Mouse (Mus musculus) heart, embryonic 13.5 days (tissue): ENCODE results near the gene Zmiz1. TPM values are rescaled to one million over a fixed set of nuclear protein-coding genes. Genes with fewer than 3 reads are reported as not detected.

Experiments used
- ATAC-seq: fragments of 200-750 bp; cut with Nextera tagmentation; 2 replicates; pipeline ENCODE4 v1.8.0; 2017; ENCODE audit warnings: moderate TSS enrichment; ENCODE audit not compliant: insufficient number of reproducible peaks, low FRiP score, low TSS enrichment; ENCODE audit errors: extremely low read depth
- H3K27ac ChIP-seq: fragments of 300-500 bp; sonication (generic); replicated peaks from 2 replicates; pipeline ENCODE4 v1.5.1; 2015; ENCODE audit warnings: moderate library complexity, mild to moderate bottlenecking, inconsistent platforms
- H3K27me3 ChIP-seq: fragments of 300-500 bp; sonication (generic); replicated peaks from 2 replicates; pipeline ENCODE4 v1.6.1; 2015; ENCODE audit warnings: mild to moderate bottlenecking, inconsistent platforms
- H3K36me3 ChIP-seq: fragments of 300-500 bp; sonication (generic); 2 replicates; pipeline ENCODE4 v1.6.1; 2015; ENCODE audit warnings: mild to moderate bottlenecking, inconsistent platforms
- H3K4me1 ChIP-seq: fragments of 300-500 bp; sonication (generic); 2 replicates; pipeline ENCODE4 v1.6.1; 2015; ENCODE audit warnings: inconsistent platforms
- H3K4me2 ChIP-seq: fragments of 300-500 bp; sonication (generic); 2 replicates; pipeline ENCODE4 v1.6.1; 2015; ENCODE audit warnings: inconsistent platforms, mild to moderate bottlenecking, moderate library complexity
- H3K4me3 ChIP-seq: fragments of 300-500 bp; sonication (generic); 2 replicates; pipeline ENCODE4 v1.5.1; 2015; ENCODE audit warnings: moderate library complexity, mild to moderate bottlenecking, inconsistent platforms
- H3K9ac ChIP-seq: fragments of 300-500 bp; sonication (generic); 2 replicates; pipeline ENCODE4 v1.6.1; 2015; ENCODE audit warnings: inconsistent platforms, mild to moderate bottlenecking, moderate library complexity
- H3K9me3 ChIP-seq: fragments of 300-500 bp; sonication (generic); 2 replicates; pipeline ENCODE4 v1.6.1; 2016; ENCODE audit warnings: inconsistent platforms
- WGBS: fragments of 180-500 bp; shearing (Covaris S2); methylation state at CpG from one replicate; pipeline ENCODE4 v1.1.7; 2015; ENCODE audit warnings: mixed read lengths; 5-methylcytosine and 5-hydroxymethylcytosine counted together
- polyA plus RNA-seq: library from polyadenylated mRNA; unstranded; fragments of >200 nt; fragmentation: Nextera tagmentation; extraction: Ambion mirVana; gene quantifications from 2 replicates; pipeline ENCODE4 v1.2.1, GENCODE M21; 2015

The Zmiz1 gene
- polyA plus RNA-seq, 1 experiment from 2014 or later, result 25.7 TPM

- Histone ChIP-seq H3K4me3 (no peak overlapping the region), H3K9ac (no peak overlapping the region), H3K27ac (no peak overlapping the region), H3K9me3 (no peaks in the 10 kb centered on the region), H3K27me3 (no peaks in the 10 kb centered on the region), H3K4me2 (no peak overlapping the region), H3K36me3 (peaks cover 22% of the 10 kb centered on the region), H3K4me1 (peaks cover 62% of the 10 kb centered on the region)
- ATAC-seq, result no peak
- 84% methylated on average over 2 of the region's 2 CpGs for WGBS
Measured at GRCm38 (mm10) chr14:25553382-25553781, 94.4 kb downstream of the Zmiz1 start.

DNA sequence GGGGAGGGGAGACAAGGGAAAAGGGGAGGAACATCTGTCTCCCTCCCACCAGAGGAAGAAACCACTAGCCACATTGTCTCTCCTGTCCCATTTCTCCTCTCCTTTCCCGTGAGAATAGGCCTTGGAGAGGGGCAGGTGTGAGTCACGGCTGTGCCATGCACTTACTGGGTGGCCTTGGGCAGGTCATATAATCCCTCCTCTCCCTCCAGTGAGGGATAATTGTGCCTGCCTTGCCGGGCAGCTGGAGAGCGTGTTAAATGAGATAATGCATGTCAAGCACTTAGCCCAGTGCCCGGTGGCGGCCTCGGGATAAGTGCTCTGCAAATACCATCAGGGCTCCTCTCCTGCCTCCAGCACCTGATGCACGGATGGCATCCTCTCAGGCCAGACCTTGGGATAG lies 95.8 kb downstream of the Zmiz1 start:
- peaks cover 23% of the 10 kb centered on the region for H3K36me3 ChIP-seq
- 19% methylated on average over 8 of the region's 8 CpGs for WGBS
- H3K9ac ChIP-seq, result peak overlapping the region; percentile 50; the same call in 1 of the 2 replicates
- H3K27me3 ChIP-seq, result no peaks in the 10 kb centered on the region
- H3K4me3 ChIP-seq, result no peak overlapping the region
- H3K4me2 ChIP-seq, result no peak overlapping the region
- H3K4me1 ChIP-seq, result peaks cover 66% of the 10 kb centered on the region
- peak overlapping the region; percentile 68; the same call in 1 of the 2 replicates for H3K27ac ChIP-seq
- ATAC-seq, result no peak
- H3K9me3 ChIP-seq, result no peaks in the 10 kb centered on the region

- H3K36me3 ChIP-seq, result peaks cover 24% of the 10 kb centered on the region
- peak overlapping the region; percentile 68; the same call in 1 of the 2 replicates for H3K27ac ChIP-seq
- H3K27me3 ChIP-seq, result no peaks in the 10 kb centered on the region
- no peak overlapping the region for H3K4me2 ChIP-seq
- no peaks in the 10 kb centered on the region for H3K9me3 ChIP-seq
- WGBS, result 40% methylated on average over 10 of the region's 10 CpGs
- H3K4me1 ChIP-seq, result peaks cover 72% of the 10 kb centered on the region
- no peak for ATAC-seq
- H3K9ac ChIP-seq, result peak overlapping the region; percentile 56
- H3K4me3 ChIP-seq, result no peak overlapping the region
Measured at GRCm38 (mm10) chr14:25555291-25555781, 96.4 kb downstream of the Zmiz1 start.

DNA sequence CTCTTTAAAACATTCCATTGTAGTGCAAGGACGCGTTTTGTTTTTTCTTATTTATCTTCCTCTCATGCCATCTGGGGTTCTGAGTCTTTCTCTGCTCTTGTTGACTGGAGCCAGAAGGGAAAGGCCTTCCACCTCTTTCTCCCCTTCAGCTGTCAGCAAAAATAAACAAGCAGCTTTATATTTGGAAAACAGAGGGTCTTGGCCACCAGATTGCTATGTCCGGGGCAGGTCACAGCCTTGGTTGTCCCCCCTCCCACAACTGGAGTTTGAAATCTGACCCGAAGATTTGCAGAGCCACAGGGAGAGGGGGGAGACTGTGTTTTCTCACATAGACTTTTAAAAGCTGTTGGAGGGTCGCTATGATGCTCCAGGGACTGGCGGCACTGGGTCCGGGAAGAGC lies 96.9 kb downstream of the Zmiz1 start:
- Histone ChIP-seq H3K4me3 (no peak overlapping the region), H3K4me1 (peaks cover 77% of the 10 kb centered on the region), H3K9me3 (no peaks in the 10 kb centered on the region), H3K36me3 (peaks cover 24% of the 10 kb centered on the region), H3K27ac (peak overlapping the region; percentile 68; the same call in 1 of the 2 replicates), H3K4me2 (no peak overlapping the region), H3K27me3 (no peaks in the 10 kb centered on the region), H3K9ac (peak overlapping the region; percentile 56)
- WGBS, result 27% methylated on average over 7 of the region's 7 CpGs
- no peak for ATAC-seq

DNA sequence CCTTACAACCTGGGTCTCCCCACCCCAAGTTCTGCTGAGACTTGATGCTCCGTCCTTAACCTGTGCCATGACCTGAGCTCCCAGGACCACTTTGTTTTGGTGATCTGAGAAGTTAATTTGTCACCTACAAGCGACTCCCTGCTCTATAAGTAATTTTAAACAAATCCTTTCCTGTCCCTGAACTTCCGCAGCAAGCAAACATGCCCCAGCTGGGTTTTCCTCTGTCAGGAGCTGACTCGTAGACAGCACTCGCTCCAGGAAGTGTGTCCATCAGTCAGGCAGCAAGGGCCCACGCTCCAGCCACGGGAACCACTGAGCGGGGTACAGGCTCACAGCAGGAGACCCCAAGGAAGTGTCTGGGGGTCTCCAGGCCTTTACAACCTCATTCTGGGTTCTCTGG lies 98.0 kb downstream of the Zmiz1 start:
- no peak overlapping the region for H3K4me2 ChIP-seq
- H3K9me3 ChIP-seq, result no peaks in the 10 kb centered on the region
- H3K4me3 ChIP-seq, result no peak overlapping the region
- H3K27me3 ChIP-seq, result no peaks in the 10 kb centered on the region
- 43% methylated on average over 8 of the region's 8 CpGs for WGBS
- H3K9ac ChIP-seq, result no peak overlapping the region
- H3K4me1 ChIP-seq, result peaks cover 80% of the 10 kb centered on the region
- ATAC-seq, result no peak
- peaks cover 24% of the 10 kb centered on the region for H3K36me3 ChIP-seq
- peak overlapping the region; percentile 68 for H3K27ac ChIP-seq

- H3K4me1 ChIP-seq, result peaks cover 92% of the 10 kb centered on the region
- 94% methylated on average over 1 of the region's 1 CpGs for WGBS
Measured at GRCm38 (mm10) chr14:25558479-25558878, 99.5 kb downstream of the Zmiz1 start.

GRCm38 (mm10) chr14:25559907-25560306 lies 100.9 kb downstream of the Zmiz1 start:
- Histone ChIP-seq H3K9ac (peak overlapping the region; percentile 38; the same call in 1 of the 2 replicates), H3K4me2 (no peak overlapping the region), H3K27me3 (no peaks in the 10 kb centered on the region), H3K27ac (peak overlapping the region; percentile 49), H3K9me3 (no peaks in the 10 kb centered on the region), H3K4me3 (no peak overlapping the region), H3K4me1 (peaks cover 86% of the 10 kb centered on the region), H3K36me3 (peaks cover 29% of the 10 kb centered on the region)
- ATAC-seq, result no peak
- 40% methylated on average over 5 of the region's 5 CpGs for WGBS

More at GRCm38 (mm10) chr14:25558479-25558878, 99.5 kb downstream of the Zmiz1 start:
- no peak for ATAC-seq
- Histone ChIP-seq H3K27me3 (no peaks in the 10 kb centered on the region), H3K9me3 (no peaks in the 10 kb centered on the region), H3K4me2 (no peak overlapping the region), H3K36me3 (peaks cover 27% of the 10 kb centered on the region), H3K4me3 (no peak overlapping the region), H3K27ac (0 out of 2 replicates have a peak overlapping the region, but pooled peaks have one; percentile 13), H3K9ac (no peak overlapping the region; the same call in 1 of the 2 replicates)

- no peak overlapping the region for H3K9ac ChIP-seq
- H3K27ac ChIP-seq, result no peak overlapping the region
- no peak overlapping the region for H3K4me3 ChIP-seq
- H3K27me3 ChIP-seq, result no peaks in the 10 kb centered on the region
- no peak for ATAC-seq
- WGBS, result 93% methylated on average over 3 of the region's 3 CpGs
- no peak overlapping the region for H3K4me2 ChIP-seq
- H3K4me1 ChIP-seq, result peaks cover 86% of the 10 kb centered on the region
- peaks cover 29% of the 10 kb centered on the region for H3K36me3 ChIP-seq
- H3K9me3 ChIP-seq, result no peaks in the 10 kb centered on the region
Measured at GRCm38 (mm10) chr14:25560841-25561240, 101.9 kb downstream of the Zmiz1 start.

GRCm38 (mm10) chr14:25561716-25562115 lies 102.7 kb downstream of the Zmiz1 start:
- 10% methylated on average over 1 of the region's 1 CpGs for WGBS
- H3K27me3 ChIP-seq, result no peaks in the 10 kb centered on the region
- no peak overlapping the region for H3K4me2 ChIP-seq
- peak overlapping the region; percentile 80 for H3K27ac ChIP-seq
- peaks cover 30% of the 10 kb centered on the region for H3K36me3 ChIP-seq
- H3K4me3 ChIP-seq, result no peak overlapping the region
- H3K9me3 ChIP-seq, result no peaks in the 10 kb centered on the region
- H3K9ac ChIP-seq, result peak overlapping the region; percentile 67
- peaks cover 83% of the 10 kb centered on the region for H3K4me1 ChIP-seq
- no peak for ATAC-seq

GRCm38 (mm10) chr14:25562447-25562846 lies 103.5 kb downstream of the Zmiz1 start:
- H3K9ac ChIP-seq, result peak overlapping the region; percentile 67

GRCm38 (mm10) chr14:25562909-25563308 lies 103.9 kb downstream of the Zmiz1 start:
- Histone ChIP-seq H3K4me2 (no peak overlapping the region), H3K4me3 (no peak overlapping the region), H3K27me3 (no peaks in the 10 kb centered on the region), H3K4me1 (peaks cover 81% of the 10 kb centered on the region), H3K27ac (peak overlapping the region; percentile 80), H3K9me3 (no peaks in the 10 kb centered on the region), H3K36me3 (peaks cover 33% of the 10 kb centered on the region), H3K9ac (0 out of 2 replicates have a peak overlapping the region, but pooled peaks have one; percentile 67)
- 61% methylated on average over 7 of the region's 7 CpGs for WGBS
- ATAC-seq, result no peak

More at GRCm38 (mm10) chr14:25562447-25562846, 103.5 kb downstream of the Zmiz1 start:
- H3K36me3 ChIP-seq, result peaks cover 34% of the 10 kb centered on the region
- peaks cover 81% of the 10 kb centered on the region for H3K4me1 ChIP-seq
- no peak overlapping the region for H3K4me3 ChIP-seq
- 65% methylated on average over 4 of the region's 4 CpGs for WGBS
- peak overlapping the region; percentile 80 for H3K27ac ChIP-seq
- no peaks in the 10 kb centered on the region for H3K9me3 ChIP-seq
- no peak overlapping the region for H3K4me2 ChIP-seq
- no peaks in the 10 kb centered on the region for H3K27me3 ChIP-seq
- ATAC-seq, result no peak

GRCm38 (mm10) chr14:25564577-25564976 lies 105.6 kb downstream of the Zmiz1 start:
- no peak for ATAC-seq
- no peaks in the 10 kb centered on the region for H3K27me3 ChIP-seq
- 66% methylated on average over 8 of the region's 8 CpGs for WGBS
- H3K9ac ChIP-seq, result peak overlapping the region; percentile 68; the same call in 1 of the 2 replicates
- peaks cover 70% of the 10 kb centered on the region for H3K4me1 ChIP-seq
- H3K9me3 ChIP-seq, result no peaks in the 10 kb centered on the region
- peak overlapping the region; percentile 70 for H3K27ac ChIP-seq
- no peak overlapping the region for H3K4me3 ChIP-seq
- peaks cover 34% of the 10 kb centered on the region for H3K36me3 ChIP-seq
- H3K4me2 ChIP-seq, result no peak overlapping the region
